Mouse (Mus musculus) left cerebral cortex, postnatal 36 days (tissue): ENCODE measurements around the gene Arhgap20. TPM values are rescaled to one million over a fixed set of nuclear protein-coding genes. Genes with fewer than 3 reads are reported as not detected.

Source experiments
- DNase-seq, 2 experiments: peaks; one replicate each; pipeline ENCODE4 v3.0.0; 2021 to 2022; ENCODE audit warnings: low spot score in 2 of 2, mixed read lengths in 1 of 2
- intact Hi-C: fragments of 180-260 bp; cut with DNase I; formaldehyde crosslinking; loops from one replicate; pipeline ENCODE4 v1.15.1; 2025
- total RNA-seq, 2 experiments: library from RNA; stranded (reverse); gene quantifications; 2 replicates each; pipeline ENCODE4 v1.2.3; 2021

The Arhgap20 gene
- total RNA-seq, result 10 to 100 TPM; 83.9 to 87.7 TPM

DNA sequence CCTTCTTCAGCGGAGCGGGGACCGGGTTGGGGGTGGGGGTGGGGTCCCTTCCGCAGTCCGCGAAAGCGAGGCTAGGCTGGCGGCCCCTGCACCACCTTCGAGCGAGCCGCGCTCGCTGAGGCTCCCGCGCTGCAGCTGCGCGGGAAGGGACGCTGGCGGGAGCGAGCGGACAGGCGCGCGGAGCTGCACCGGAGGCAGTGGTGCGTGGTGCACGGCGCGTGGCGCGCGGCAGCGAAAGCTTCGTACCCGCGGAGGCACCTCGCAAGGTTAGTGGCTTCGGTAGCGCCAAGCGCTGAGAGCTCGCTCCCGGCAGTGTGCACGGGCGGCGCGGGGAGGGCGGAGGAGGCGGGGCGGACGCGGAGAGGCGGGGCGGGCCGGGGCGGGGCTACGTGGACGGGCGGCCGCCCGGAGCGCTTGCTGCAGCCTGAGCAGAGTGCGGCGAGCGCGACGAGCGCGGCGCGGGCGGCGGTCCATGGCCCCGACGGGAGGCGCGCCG, at the start of gene Arhgap20:
Gene Arhgap20 (plus strand): TSS at position 417 of the 496 bp plus-strand sequence.
- intact Hi-C loops, result loop anchor here (1.0 to 10.0 kb wide), 4 partner anchors 100 to 430 kb away; no protein-coding TSS in a partner anchor
- DNase-seq, result peak; percentile 90 to 93

DNA sequence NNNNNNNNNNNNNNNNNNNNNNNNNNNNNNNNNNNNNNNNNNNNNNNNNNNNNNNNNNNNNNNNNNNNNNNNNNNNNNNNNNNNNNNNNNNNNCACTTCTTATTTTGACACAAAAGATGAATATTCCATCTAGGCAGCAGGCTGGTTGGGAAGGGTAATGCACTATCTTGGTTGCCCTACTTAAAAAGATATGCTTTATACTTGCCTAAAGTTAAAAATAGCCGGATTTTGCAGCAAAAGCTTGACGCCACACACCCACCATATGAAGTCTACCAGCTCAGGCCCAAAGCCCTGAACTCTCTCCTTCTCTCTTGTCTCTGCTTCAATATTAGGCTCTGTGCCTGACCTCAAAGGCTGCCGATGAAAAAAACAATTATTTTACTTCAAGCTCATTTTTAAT, 46.3 kb upstream of the Arhgap20 start:
- intact Hi-C loops, result no loop called here
- no peak for DNase-seq

DNA sequence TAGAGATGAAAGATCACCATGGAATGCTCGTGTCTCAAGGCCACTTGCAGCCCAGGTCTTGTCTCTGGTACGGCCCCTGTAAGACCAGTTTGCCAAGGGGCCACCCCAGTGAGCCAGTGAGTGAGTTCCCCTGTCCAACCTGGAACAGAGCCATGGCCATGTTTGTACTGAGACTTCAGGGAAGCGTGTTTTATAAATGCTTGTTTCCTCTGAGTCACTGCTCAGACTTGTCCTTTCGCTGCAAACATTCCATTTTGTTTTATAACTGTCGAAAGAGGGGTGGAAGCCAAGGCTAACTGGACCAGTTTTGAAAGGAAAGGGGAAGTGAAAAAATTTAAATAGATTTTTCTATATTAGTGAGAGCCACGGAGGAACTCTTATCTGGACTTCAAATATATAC, 37.2 kb upstream of the Arhgap20 start:
- peak in 1 of 2 experiments; percentile 4 for DNase-seq
- intact Hi-C loops, result no loop called here

DNA sequence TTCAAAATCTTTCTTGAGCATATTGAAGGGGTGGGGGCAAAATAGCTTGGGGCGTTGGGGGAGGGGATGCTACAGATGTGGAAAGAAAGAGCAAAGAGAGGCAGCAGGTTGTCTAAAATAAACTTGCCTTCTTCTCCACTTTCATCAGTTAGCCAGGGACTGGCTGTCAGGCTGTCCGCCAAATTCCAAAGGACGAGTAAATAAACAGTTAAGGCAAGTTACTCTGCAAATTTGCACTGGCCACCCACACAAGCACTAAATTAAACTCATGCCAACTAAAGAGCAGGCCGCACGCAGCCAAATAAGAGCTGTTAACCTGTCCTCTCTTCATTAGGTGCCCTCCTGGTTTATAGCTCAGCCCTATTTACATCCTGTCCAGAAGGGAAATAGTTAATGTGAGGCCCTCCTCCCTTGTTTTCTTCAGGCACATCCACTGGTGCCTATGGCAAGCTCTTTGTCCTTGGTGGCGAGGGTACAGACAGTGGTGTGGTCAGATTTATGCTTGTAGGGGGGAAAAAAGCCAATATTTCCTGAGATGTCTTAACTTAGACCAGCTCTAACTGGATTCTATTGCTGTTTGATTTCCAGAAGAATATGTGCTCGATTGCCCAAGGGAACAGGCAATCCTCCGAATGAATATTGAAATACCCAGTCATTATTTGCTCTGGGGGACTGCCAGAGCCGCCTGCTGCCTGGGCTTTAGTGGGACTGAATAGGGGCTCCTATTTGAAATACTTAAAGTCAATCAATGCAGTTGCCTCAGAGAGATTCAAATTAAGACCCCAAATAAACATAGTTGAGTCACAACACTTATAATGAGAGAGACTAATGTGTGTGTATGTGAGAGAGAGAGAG, 29.7 kb upstream of the Arhgap20 start:
- DNase-seq, result no peak
- intact Hi-C loops, result no loop called here

DNA sequence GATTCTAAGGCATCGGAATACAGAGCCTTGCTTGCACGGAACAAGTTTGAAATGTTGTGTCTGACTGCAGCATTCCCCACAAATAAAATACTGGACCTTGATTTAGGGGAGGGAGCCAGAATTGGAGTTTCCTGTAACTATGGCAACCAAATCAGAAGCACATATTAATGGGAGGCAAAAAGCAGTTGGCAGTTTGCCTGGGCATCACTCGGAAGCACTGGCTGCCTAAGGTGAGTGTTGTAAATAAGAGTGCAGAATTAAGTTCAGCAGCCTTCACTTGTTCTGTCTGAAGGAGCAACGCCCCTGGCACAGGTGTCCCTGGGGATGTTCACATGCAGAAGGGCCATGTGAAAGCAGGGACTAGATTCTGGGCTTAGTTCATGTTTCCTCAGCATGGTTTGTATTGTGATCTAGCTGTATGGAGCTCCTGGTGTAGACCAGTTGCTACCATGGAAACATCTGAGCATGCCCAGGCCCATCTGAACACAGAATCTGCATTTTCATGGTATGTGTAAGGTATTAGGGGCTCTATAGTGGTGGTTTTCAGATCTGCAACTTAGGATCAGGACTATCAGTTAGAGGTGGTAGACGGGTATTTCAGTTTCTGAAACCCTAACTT, 28.3 kb upstream of the Arhgap20 start:
- DNase-seq, result no peak
- intact Hi-C loops, result no loop called here

DNA sequence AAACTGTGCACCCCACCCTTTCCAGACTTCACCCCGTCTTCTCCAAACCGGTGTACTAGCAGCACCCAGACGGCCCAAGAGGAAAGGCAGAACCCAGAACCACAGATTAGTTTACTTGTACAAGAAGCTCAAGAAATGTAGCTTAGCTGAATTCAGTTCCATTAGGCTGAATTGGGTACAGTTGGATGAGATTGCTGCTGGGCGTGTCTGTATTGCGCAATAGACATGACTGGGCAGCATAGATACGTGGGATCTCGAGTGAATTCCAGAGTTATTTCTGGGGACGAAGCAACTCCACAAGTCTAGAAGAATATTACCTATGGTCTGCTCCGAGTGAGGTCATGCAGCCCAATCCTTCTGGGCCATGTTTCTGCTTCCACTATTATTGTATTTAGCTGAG, 26.8 kb upstream of the Arhgap20 start:
- no peak for DNase-seq
- intact Hi-C loops, result no loop called here

DNA sequence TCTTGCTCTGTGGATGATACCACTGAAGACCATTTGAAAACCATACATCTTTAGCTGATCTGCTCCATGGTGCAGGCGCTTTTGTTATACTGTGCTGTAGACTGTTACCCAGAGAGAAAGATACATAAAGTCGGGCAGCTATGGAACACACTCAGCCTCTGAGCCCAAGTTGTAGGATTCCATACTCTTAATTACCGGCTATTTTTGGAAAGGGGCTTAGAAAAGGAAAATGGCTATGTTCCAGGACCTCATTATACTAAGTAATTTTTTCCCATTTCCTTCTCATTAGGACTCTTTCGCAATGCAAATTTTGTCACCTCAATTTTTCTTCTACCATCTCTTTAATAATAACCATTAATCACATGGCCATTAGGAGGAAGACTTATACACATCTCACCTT, 25.3 kb upstream of the Arhgap20 start:
- DNase-seq, result no peak
- intact Hi-C loops, result no loop called here

DNA sequence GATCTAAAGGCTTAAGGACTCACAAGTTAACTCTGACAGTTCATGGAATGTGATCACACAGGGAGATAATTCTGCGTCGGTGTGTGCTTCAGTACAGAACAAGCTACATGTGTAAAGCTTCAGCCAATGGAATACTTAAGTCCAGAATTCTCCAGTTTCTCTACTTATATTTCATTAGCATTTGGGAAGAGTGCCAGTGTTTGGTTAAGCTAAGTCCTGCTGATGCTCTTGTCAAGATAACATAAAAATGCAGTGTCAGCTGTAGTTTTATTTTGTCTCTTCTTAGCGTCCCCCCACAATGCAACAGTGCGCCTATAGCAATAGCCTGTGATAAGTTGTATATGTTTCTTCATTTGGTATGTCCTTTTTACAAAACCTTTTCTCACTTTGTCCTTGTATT, 15.0 kb upstream of the Arhgap20 start:
- intact Hi-C loops, result no loop called here
- no peak for DNase-seq

DNA sequence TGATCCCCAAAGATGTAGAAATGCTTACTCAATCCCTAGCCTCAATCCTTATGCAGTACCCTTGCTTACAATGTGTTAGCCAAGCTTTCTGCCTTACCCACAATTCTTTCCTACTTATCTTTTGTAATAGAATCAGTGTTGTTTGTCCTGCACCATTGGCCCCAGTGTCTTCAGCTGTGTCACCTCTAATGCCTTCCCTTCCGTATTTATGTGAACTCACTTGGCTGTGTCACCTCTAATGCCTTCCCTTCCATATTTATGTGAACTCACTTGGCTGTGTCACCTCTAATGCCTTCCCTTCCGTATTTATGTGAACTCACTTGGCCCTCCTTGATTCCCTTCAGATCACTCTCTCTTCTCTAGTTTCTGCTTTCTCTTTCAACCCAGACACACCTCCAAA, 4.1 kb upstream of the Arhgap20 start:
- intact Hi-C loops, result loop anchor here (10.0 kb wide), 1 partner anchor 96 kb away; no protein-coding TSS in a partner anchor
- no peak for DNase-seq

DNA sequence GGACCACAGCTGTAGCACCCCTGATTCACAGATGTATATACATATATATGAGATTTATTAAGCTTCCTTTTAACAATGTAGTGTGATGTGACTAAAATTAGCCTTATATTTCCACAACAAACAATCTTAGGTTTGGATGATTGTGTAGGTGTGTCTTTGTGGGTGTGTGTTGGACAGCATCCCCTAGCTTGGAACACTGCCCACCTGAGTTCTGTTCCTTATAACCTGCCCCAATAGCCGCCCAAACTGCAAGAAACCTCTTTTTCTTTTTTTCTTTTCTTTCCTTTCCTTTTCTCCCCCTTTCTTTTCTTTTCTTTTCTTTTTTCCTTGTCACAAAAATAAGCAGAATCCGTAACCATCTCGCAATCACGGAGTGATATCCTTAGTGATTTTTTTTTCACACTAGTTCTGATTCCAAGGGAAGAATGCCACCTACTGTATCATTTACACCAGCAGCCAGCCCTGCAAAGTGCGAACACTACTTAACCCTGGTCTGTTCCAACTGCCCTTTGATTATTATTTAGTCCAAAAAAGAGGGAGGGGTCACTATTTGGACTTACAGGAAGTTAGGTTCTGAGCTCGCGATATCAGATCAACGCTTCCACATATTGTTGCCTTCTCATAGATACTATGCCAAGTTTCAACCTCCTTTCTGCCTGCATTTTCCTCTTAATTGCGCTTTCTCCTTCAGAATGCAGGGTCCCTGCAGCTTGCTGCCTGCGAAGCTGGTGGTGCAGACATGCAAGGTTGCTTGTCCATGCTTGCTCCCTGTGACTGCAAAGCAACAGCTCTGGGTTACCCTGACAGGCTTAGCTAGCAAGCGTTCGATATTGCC, 879 bp upstream of the Arhgap20 start:
- no peak for DNase-seq
- intact Hi-C loops, result loop anchor here (10.0 kb wide), 1 partner anchor 99 kb away; no protein-coding TSS in a partner anchor

DNA sequence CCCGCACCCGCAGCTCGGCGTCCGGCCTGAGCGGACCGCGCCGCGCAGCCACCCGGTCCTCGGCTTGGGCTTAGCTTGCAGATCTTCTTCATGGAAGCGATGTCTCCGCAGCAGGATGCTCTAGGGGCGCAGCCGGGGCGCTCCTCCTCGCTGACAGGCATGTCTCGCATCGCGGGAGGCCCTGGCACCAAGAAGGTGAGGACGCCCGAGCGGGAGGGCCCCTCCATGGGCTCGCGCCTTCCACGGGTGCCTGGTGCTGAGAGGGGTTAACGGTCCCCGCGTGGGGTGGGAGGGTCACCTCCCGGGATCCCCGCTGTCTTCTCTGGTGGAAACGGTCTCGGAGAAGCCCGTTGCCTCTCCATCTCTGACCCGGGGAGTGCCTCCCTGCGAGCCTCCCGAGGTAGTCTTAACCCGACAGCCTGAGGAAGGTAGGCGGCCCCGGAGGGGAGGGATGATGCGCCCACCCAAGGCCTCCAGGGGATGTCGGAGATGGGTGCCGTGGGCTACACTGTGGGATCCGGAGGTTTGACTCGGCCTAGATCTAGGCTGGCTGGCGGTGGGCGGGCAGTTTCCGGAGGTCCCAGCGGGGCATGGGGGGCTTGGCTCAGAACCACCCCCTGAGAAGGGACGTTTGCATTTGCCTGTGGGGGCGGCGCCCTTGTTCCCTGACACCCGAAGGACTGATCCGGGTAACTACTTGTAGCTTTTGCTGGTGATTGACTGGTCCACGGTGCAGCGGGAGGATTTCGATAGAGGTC, 459 bp downstream of the Arhgap20 start:
- intact Hi-C loops, result loop anchor here (1.0 to 10.0 kb wide), 4 partner anchors 101 to 430 kb away; no protein-coding TSS in a partner anchor

DNA sequence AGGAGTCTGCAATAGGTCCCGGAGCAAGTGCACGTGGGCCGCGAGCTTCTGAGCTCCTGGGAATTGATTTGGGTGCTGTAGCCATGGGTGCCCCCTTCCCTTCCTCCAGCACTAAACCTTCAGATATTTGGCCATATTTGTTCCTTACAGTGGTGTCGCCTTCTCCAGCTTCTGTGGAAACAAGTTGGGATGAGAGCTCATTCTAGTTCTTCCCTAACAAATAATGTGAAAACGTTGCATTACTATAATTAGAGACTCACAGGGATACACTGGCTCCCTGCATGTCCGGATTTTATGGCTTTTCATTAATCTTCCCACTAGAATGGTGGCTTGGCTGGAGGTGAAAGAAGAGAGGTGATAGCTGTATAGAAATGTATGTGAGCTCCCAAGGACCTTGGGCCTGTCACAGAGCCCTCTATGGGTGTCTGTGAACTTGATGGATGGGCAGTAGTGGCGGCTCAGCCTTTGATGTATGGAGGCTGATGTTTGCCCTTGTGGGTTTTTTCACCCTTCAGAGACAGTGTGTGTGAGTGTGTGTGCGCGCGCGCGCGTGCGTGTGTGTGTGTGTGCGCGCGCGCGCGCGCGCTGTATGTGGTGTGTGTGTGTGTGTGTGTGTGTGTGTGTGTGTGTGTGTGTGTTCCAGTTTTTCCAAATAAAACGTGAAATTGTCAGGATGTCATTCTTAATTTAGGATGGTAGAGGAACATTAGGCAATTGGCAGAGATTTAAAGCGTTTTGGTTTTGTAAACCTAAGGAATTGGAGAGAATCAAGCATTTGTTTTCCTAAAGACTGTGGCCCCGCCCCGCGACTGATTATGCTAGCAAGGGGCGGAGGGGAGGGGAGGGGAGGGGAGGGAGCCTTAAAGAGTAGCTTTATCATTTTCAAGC, 1.3 kb downstream of the Arhgap20 start:
- intact Hi-C loops, result loop anchor here (5.0 to 10.0 kb wide), 3 partner anchors 102 to 324 kb away; no protein-coding TSS in a partner anchor
- peak; percentile 42 to 43 for DNase-seq

More for the DNA sequence above, 459 bp downstream of the Arhgap20 start:
- DNase-seq, result peak; percentile 60 to 73

DNA sequence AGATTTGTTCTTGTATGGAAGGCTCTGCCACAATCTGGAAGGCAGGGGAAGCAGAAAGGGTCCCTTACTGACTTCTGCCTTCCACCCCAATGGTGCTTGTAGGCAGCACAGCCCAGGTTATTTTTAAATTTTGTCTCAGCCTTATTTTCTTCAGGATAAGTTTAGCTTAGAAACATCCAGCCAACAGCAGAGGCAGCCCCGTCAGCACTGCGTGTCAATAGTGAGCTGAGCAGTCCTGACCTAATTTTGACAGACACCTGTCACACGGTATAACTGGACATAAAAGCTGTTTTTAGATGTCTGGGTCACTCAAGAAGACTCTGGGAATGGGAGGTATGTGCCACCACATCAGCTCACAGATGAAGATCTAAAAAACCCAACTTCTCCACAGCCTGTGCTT, 9.1 kb downstream of the Arhgap20 start:
- intact Hi-C loops, result no loop called here
- DNase-seq, result no peak

DNA sequence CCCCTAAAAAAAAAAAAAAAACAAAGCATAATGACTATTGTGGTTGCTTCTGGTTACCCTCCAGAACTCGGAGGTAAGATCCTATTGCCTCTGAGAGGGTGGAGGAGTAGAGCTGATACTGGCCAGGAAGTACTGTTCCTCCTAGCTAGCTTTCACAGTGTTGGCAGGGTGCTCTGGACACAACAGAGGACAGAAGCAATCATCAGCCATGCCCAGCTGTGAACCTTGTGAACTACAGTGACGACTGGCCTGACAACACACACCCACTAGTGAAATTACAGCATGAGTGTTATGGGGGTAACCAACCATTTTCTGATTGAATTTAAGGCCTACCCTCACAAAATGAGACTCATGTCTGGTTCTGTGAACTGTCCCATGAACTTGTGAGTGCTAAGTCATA, 11.3 kb downstream of the Arhgap20 start:
- no peak for DNase-seq
- intact Hi-C loops, result no loop called here

DNA sequence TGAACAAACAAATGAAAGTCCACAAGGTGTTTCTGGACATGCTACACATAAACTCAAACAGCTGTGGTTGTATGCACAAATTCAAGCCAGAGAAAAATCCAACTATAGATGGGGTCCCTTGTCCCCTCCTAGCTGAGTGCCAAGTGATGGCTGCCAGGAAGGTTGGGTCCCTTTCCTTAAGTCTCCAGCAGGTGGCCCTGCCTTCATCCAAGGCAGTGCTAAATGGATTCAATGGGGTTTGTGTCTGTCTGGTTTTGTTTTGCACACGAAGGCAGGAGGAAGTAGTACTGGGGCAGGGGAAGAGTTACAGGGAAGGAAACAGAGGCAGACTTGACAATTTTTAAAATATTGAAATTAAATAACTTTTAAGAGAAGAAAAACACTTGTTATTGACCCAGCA, 12.0 kb downstream of the Arhgap20 start:
- DNase-seq, result no peak
- intact Hi-C loops, result no loop called here

DNA sequence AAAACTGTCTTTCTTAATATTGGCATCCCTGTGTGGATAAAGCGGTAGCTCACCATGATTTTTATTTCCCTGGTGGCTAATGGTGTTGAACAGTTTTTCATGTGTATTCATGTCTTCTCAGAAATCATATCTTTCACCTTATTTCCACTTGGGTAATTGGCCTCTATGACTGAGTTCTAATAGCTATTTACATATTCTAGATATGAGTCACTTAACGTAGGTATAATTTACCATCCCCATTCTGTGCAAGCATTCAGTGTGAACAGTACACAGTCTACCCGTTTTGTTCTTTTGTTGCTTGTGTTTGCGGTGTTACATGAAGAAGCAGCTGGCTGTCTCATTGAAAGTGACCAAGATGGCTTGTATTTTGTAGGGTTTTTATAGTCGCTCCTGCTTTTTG, 14.1 kb downstream of the Arhgap20 start:
- DNase-seq, result no peak
- intact Hi-C loops, result no loop called here

DNA sequence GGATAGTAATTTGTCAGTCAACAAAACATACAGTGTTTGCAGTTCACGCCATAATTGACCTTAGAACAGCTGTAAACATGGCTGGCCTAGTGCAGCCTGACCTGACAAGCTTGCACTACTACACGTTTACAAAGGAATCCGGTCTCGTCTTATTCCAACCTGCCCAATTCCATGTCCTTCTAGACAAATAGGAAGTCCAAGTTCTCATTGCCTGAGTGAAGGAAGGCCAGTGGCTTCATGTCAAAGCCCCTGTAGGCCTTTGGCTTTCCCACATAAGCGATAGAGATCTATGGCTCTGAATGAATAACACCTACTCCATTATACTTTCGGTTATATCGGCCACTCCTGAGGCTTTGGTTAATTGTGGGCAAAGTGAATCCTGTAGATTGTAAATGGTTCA, 16.0 kb downstream of the Arhgap20 start:
- DNase-seq, result no peak
- intact Hi-C loops, result no loop called here

DNA sequence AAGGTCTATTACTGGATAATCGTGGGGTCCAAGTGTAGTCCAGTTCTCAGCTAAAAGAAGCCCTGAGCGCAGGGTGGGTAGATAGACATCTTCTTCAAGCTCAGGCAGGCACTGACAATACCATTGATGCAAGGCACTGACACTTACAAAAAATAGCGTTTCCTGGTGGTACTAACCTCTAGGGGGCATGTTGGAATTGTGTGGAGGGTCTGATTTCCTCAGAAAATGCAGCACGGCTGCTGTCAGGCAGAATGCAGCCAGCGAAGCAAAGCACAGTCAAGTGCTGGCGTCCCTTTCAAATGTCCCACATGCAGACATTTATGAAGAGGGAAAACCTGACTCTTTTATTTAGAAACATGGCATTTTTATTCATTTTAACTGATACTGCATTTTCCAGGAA, 22.2 kb downstream of the Arhgap20 start:
- DNase-seq, result no peak
- intact Hi-C loops, result no loop called here
